Mouse (Mus musculus): ENCODE measurements around the gene Esp1.

- no peak for TF ChIP-seq CTCF (IDR thresholded peaks at IDR 0.05; ENCODE audit: low read depth)
- no peak for TF ChIP-seq EP300 (IDR thresholded peaks at IDR 0.05; ENCODE audit: low read depth)
Measured at GRCm38 (mm10) chr17:40767120-40767519, 40.2 kb downstream of the Esp1 start.

All from heart, postnatal 0 days (tissue).